Mouse (Mus musculus): ENCODE results near the gene Zfp330. TPM values are rescaled to one million over a fixed set of nuclear protein-coding genes. Genes with fewer than 3 reads are reported as not detected.

Zfp330 gene
- polyA plus RNA-seq, 1 experiment from 2014 or later: 81.2 TPM

GRCm38 (mm10) chr8:82743905-82744904, 29.8 kb downstream of the Zfp330 start:
- no peaks in the 10 kb centered on the region for H3K36me3 ChIP-seq (ENCODE audit: control insufficient read depth, insufficient read depth, low read length)
- WGBS: 49% methylated on average over 10 of the region's 10 CpGs
- ATAC-seq: peak; percentile 91
- no peak overlapping the region for H3K4me3 ChIP-seq (ENCODE audit: low read length)
- H3K27ac ChIP-seq (ENCODE audit: low read depth, low read length): no peak overlapping the region
- no peaks in the 10 kb centered on the region for H3K27me3 ChIP-seq (replicated peaks; ENCODE audit: control insufficient read depth, insufficient read depth, low read length)
- H3K4me2 ChIP-seq (ENCODE audit: low read length): no peak overlapping the region
- H3K9me3 ChIP-seq (ENCODE audit: control insufficient read depth, low read length): peaks cover 3% of the 10 kb centered on the region
- no peaks in the 10 kb centered on the region for H3K4me1 ChIP-seq (ENCODE audit: control insufficient read depth, insufficient read depth, low read depth, low read length)
- no peak overlapping the region for H3K9ac ChIP-seq (ENCODE audit: low read depth, low read length)

Other genes with a start within 250 kb of the Zfp330 start
- 2.0 and 2.1 TPM in 2 replicates for gene Rnf150, start 89.2 kb upstream of the Zfp330 start, polyA plus RNA-seq (2015; fragmentation: Nextera tagmentation; extraction: Ambion mirVana)

Measured in hindbrain, embryonic 16.5 days (tissue).